Comparison of ENCODE assay signal across 11 mouse cellular contexts in genomic region chr12:70714281-70714679, GRCm38 (mm10).
DNase-seq lines count a peak whose midpoint lies in the region; ATAC-seq and TF ChIP-seq lines count a peak whose summit lies in the region.
"Had no signal": no experiment of that assay in that cellular context is flagged by ENCODE, and none has a peak within 500 bp of the region (broad histone marks: within the 10 kb centered on the region; RNA-seq: fewer than 3 reads in every experiment).

No protein-coding gene starts in this region.

- no peaks in the 10 kb centered on the region for H3K9me3 ChIP-seq in embryonic facial prominence, embryonic 12.5 days
- H3K9me3 ChIP-seq in embryonic facial prominence, embryonic 10.5 days, result no peaks in the 10 kb centered on the region
- H3K9me3 ChIP-seq in stomach, embryonic 16.5 days (replicated peaks; ENCODE audit: control insufficient read depth, low read length), result no peaks in the 10 kb centered on the region
- H3K9me3 ChIP-seq in stomach, postnatal 0 days (ENCODE audit: control insufficient read depth, low read length), result no peaks in the 10 kb centered on the region
- H3K9me3 ChIP-seq in forebrain, embryonic 14.5 days (replicated peaks; ENCODE audit: control insufficient read depth, low read length), result no peaks in the 10 kb centered on the region
- H3K9me3 ChIP-seq: kidney, embryonic 15.5 days; neural tube, embryonic 12.5 days had no signal

- 52% methylated on average over 11 of the region's 11 CpGs for WGBS in embryonic facial prominence, embryonic 12.5 days
- 65% methylated on average over 11 of the region's 11 CpGs for WGBS in embryonic facial prominence, embryonic 10.5 days
- 65% methylated on average over 11 of the region's 11 CpGs for WGBS in stomach, embryonic 16.5 days
- WGBS in stomach, postnatal 0 days, result 48% methylated on average over 11 of the region's 11 CpGs
- WGBS in forebrain, embryonic 14.5 days, result 29% methylated on average over 11 of the region's 11 CpGs

- H3K4me2 ChIP-seq in embryonic facial prominence, embryonic 12.5 days (replicated peaks), result no peak overlapping the region
- peak overlapping the region; percentile 2; the same call in 1 of the 2 replicates for H3K4me2 ChIP-seq in stomach, embryonic 16.5 days (ENCODE audit: low read depth, low read length)
- H3K4me2 ChIP-seq in stomach, postnatal 0 days (replicated peaks; ENCODE audit: low read depth), result no peak overlapping the region; the same call in 1 of the 2 replicates
- no peak overlapping the region for H3K4me2 ChIP-seq in forebrain, embryonic 14.5 days (ENCODE audit: low read length)
- H3K4me2 ChIP-seq: kidney, embryonic 15.5 days; neural tube, embryonic 12.5 days had no signal

- no peak overlapping the region for H3K4me3 ChIP-seq in embryonic facial prominence, embryonic 12.5 days
- no peak overlapping the region for H3K4me3 ChIP-seq in embryonic facial prominence, embryonic 10.5 days
- no peak overlapping the region for H3K4me3 ChIP-seq in stomach, embryonic 16.5 days (replicated peaks; ENCODE audit: low read length)
- no peak overlapping the region for H3K4me3 ChIP-seq in stomach, postnatal 0 days (ENCODE audit: low read depth, low read length)
- no peak overlapping the region for H3K4me3 ChIP-seq in forebrain, embryonic 14.5 days (ENCODE audit: low read depth, low read length)
- H3K4me3 ChIP-seq: kidney, embryonic 15.5 days; neural tube, embryonic 12.5 days had no signal

- no peaks in the 10 kb centered on the region for H3K27me3 ChIP-seq in embryonic facial prominence, embryonic 12.5 days
- no peaks in the 10 kb centered on the region for H3K27me3 ChIP-seq in embryonic facial prominence, embryonic 10.5 days (replicated peaks; ENCODE audit: low read depth, poor library complexity, severe bottlenecking)
- no peaks in the 10 kb centered on the region for H3K27me3 ChIP-seq in stomach, embryonic 16.5 days (ENCODE audit: control insufficient read depth, insufficient read depth, low read length)
- no peaks in the 10 kb centered on the region for H3K27me3 ChIP-seq in stomach, postnatal 0 days (ENCODE audit: control insufficient read depth, insufficient read depth, low read length)
- H3K27me3 ChIP-seq in forebrain, embryonic 14.5 days (replicated peaks; ENCODE audit: control insufficient read depth, insufficient read depth, low read length), result no peaks in the 10 kb centered on the region
- H3K27me3 ChIP-seq: kidney, embryonic 15.5 days; neural tube, embryonic 12.5 days had no signal

- no peak for DNase-seq in embryonic facial prominence, embryonic 10.5 days (ENCODE audit: low spot score)
- DNase-seq in stomach, postnatal 0 days (ENCODE audit: low spot score), result no peak
- DNase-seq in left cerebral cortex, postnatal 14 days (ENCODE audit: low spot score in 2 of 2), result peak; percentile 64 to 76
- no peak for DNase-seq in forebrain, embryonic 14.5 days (ENCODE audit: low spot score)
- DNase-seq in heart, postnatal 4 days, result no peak
- no peak for DNase-seq in urinary bladder, postnatal 25 days (ENCODE audit: low spot score)
- DNase-seq: heart, postnatal 36 days had no signal

- 0 out of 2 replicates have a peak overlapping the region, but pooled peaks have one; percentile 11 for H3K27ac ChIP-seq in embryonic facial prominence, embryonic 12.5 days
- H3K27ac ChIP-seq in embryonic facial prominence, embryonic 10.5 days (replicated peaks), result no peak overlapping the region
- H3K27ac ChIP-seq in stomach, embryonic 16.5 days (ENCODE audit: low read length), result no peak overlapping the region
- no peak overlapping the region for H3K27ac ChIP-seq in stomach, postnatal 0 days (replicated peaks)
- H3K27ac ChIP-seq in forebrain, embryonic 14.5 days (ENCODE audit: low read depth, low read length), result no peak overlapping the region
- H3K27ac ChIP-seq: kidney, embryonic 15.5 days; neural tube, embryonic 12.5 days had no signal

- no peak for TF ChIP-seq EP300 in stomach, postnatal 0 days (optimal IDR thresholded peaks at IDR 0.05)

- intact Hi-C loops in left cerebral cortex, postnatal 14 days (cut with DNase I), result loop anchor here (5.0 kb wide), 1 partner anchor 113 kb away; the partner anchor contains the start of gene Frmd6

- H3K4me1 ChIP-seq in embryonic facial prominence, embryonic 12.5 days, result peaks cover 18% of the 10 kb centered on the region; the same call in 1 of the 2 replicates
- H3K4me1 ChIP-seq in embryonic facial prominence, embryonic 10.5 days, result peaks cover 18% of the 10 kb centered on the region
- H3K4me1 ChIP-seq in stomach, embryonic 16.5 days (ENCODE audit: control insufficient read depth, insufficient read depth, low read length), result peaks cover 27% of the 10 kb centered on the region
- H3K4me1 ChIP-seq in stomach, postnatal 0 days (replicated peaks; ENCODE audit: control insufficient read depth, insufficient read depth), result peaks cover 7% of the 10 kb centered on the region
- H3K4me1 ChIP-seq in forebrain, embryonic 14.5 days (ENCODE audit: control insufficient read depth, insufficient read depth, low read length), result no peaks in the 10 kb centered on the region
- H3K4me1 ChIP-seq: neural tube, embryonic 12.5 days had no signal

- H3K9ac ChIP-seq in embryonic facial prominence, embryonic 12.5 days, result no peak overlapping the region
- 0 out of 2 replicates have a peak overlapping the region, but pooled peaks have one; percentile 29 for H3K9ac ChIP-seq in stomach, embryonic 16.5 days (ENCODE audit: low read length)
- H3K9ac ChIP-seq in stomach, postnatal 0 days (ENCODE audit: low read length), result no peak overlapping the region
- H3K9ac ChIP-seq in forebrain, embryonic 14.5 days (ENCODE audit: low read length), result no peak overlapping the region
- H3K9ac ChIP-seq: kidney, embryonic 15.5 days; neural tube, embryonic 12.5 days had no signal

- TF ChIP-seq CTCF in stomach, postnatal 0 days (IDR thresholded peaks at IDR 0.05; ENCODE audit: low read depth), result no peak

- ATAC-seq in embryonic facial prominence, embryonic 12.5 days (ENCODE audit: insufficient number of reproducible peaks, insufficient read depth, low FRiP score, low TSS enrichment), result no peak
- ATAC-seq in stomach, embryonic 16.5 days (ENCODE audit: insufficient read depth, low FRiP score), result no peak
- ATAC-seq in stomach, postnatal 0 days (ENCODE audit: low FRiP score, low TSS enrichment), result no peak
- ATAC-seq in forebrain, embryonic 14.5 days, result no peak

- H3K36me3 ChIP-seq in embryonic facial prominence, embryonic 12.5 days, result no peaks in the 10 kb centered on the region
- H3K36me3 ChIP-seq in embryonic facial prominence, embryonic 10.5 days (replicated peaks), result no peaks in the 10 kb centered on the region
- H3K36me3 ChIP-seq in stomach, embryonic 16.5 days (ENCODE audit: control insufficient read depth, insufficient read depth, low read length), result no peaks in the 10 kb centered on the region
- H3K36me3 ChIP-seq in stomach, postnatal 0 days (ENCODE audit: control insufficient read depth, insufficient read depth, low read length), result no peaks in the 10 kb centered on the region
- H3K36me3 ChIP-seq in forebrain, embryonic 14.5 days (ENCODE audit: control insufficient read depth, insufficient read depth, low read length), result no peaks in the 10 kb centered on the region
- H3K36me3 ChIP-seq: kidney, embryonic 15.5 days; neural tube, embryonic 12.5 days had no signal

Comparison
In these comparisons a context has a peak if more than half of its experiments do, and no peak if none do; other contexts are left out.
1. DNase-seq: peak in left cerebral cortex, postnatal 14 days (2 of 2); none in embryonic facial prominence, embryonic 10.5 days (single experiment), stomach, postnatal 0 days (single experiment), forebrain, embryonic 14.5 days (single experiment), heart, postnatal 4 days (single experiment) and urinary bladder, postnatal 25 days (single experiment).